Mouse (Mus musculus): ENCODE data around the gene Izumo1r. TPM values are rescaled to one million over a fixed set of nuclear protein-coding genes. Genes with fewer than 3 reads are reported as not detected.

Gene Izumo1r
- not detected in 2 replicates for polyA plus RNA-seq (2014; fragmentation: Nextera tagmentation; extraction: Ambion mirVana)

DNA sequence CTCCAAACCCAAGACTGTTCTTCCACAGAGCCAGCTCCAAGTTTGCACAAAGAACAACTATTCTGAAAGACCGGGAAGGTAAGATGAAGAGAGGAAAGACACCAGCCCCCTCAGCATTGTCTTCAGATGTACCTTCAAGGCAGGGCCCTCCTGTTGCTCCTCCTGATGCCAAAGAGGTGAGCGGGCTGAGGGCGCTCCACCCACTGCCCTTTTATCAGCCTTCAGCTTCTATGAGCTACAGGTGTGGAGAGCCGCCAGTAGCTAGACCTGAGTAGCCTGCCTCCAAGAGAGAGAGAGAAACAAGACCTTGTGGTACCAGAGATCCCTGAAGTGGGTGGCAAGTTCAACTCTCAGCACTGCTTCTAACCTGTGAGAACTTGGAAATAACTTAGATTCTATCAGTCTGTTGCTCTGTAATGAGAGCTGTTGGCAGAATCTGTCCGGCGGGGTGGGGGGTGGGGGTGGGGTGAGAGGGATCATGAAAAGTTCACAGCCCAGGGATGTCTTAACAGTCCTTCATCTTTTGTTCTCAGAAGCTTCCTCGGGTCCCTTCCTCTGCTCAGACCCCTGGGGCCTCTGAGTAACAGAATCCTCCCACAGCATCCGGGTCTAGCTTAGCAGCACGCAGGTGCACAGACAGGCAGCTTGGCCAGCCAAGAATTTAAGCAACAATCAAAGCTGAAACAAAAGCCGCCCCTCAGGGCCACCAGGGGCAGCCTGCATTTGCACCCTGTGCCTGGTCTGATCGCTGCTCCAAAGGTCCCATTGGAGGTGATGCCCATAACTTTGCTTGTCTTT is at the start of gene Izumo1r:
Izumo1r (minus strand) TSS at position 369 of the 798 bp plus-strand sequence.
- H3K4me3 ChIP-seq (ENCODE audit: low read depth, low read length) = no peak within 1 kb of the TSS

GRCm38 (mm10) chr9:14951072-14951471 is 47.3 kb upstream of the Izumo1r start:
- no peak for ATAC-seq (ENCODE audit: insufficient number of reproducible peaks, insufficient read depth, low FRiP score, low read depth)
- Histone ChIP-seq H3K27ac (ENCODE audit: low read length) (no peak overlapping the region), H3K4me3 (ENCODE audit: low read depth, low read length) (no peak overlapping the region), H3K9me3 (ENCODE audit: control insufficient read depth, low read depth, low read length) (no peaks in the 10 kb centered on the region), H3K4me2 (replicated peaks; ENCODE audit: low read depth, low read length) (no peak overlapping the region), H3K4me1 (ENCODE audit: control insufficient read depth, insufficient read depth, low read length) (no peaks in the 10 kb centered on the region), H3K27me3 (ENCODE audit: control insufficient read depth, insufficient read depth, low read length) (no peaks in the 10 kb centered on the region), H3K9ac (replicated peaks; ENCODE audit: low read depth, low read length) (no peak overlapping the region), H3K36me3 (ENCODE audit: control insufficient read depth, insufficient read depth, low read length) (no peaks in the 10 kb centered on the region)
- 79% methylated on average over 5 of the region's 5 CpGs for WGBS

More for the DNA sequence above, at the start of gene Izumo1r:
- ATAC-seq (ENCODE audit: insufficient number of reproducible peaks, insufficient read depth, low FRiP score, low read depth) = no peak
- Histone ChIP-seq H3K9me3 (ENCODE audit: control insufficient read depth, low read depth, low read length) (no peaks in the 10 kb centered on the region), H3K4me2 (replicated peaks; ENCODE audit: low read depth, low read length) (no peak within 1 kb of the TSS), H3K9ac (replicated peaks; ENCODE audit: low read depth, low read length) (no peak within 1 kb of the TSS), H3K27ac (ENCODE audit: low read length) (no peak within 1 kb of the TSS), H3K36me3 (ENCODE audit: control insufficient read depth, insufficient read depth, low read length) (no peaks in the 10 kb centered on the region), H3K27me3 (ENCODE audit: control insufficient read depth, insufficient read depth, low read length) (no peaks in the 10 kb centered on the region), H3K4me1 (ENCODE audit: control insufficient read depth, insufficient read depth, low read length) (peaks cover 24% of the 10 kb centered on the region)
- 39% methylated on average over 11 of the region's 11 CpGs for WGBS

- Histone ChIP-seq H3K4me3 (ENCODE audit: low read depth, low read length) (no peak overlapping the region), H3K27ac (ENCODE audit: low read length) (no peak overlapping the region), H3K9ac (replicated peaks; ENCODE audit: low read depth, low read length) (no peak overlapping the region), H3K36me3 (ENCODE audit: control insufficient read depth, insufficient read depth, low read length) (no peaks in the 10 kb centered on the region), H3K4me1 (ENCODE audit: control insufficient read depth, insufficient read depth, low read length) (no peaks in the 10 kb centered on the region), H3K9me3 (ENCODE audit: control insufficient read depth, low read depth, low read length) (no peaks in the 10 kb centered on the region), H3K27me3 (ENCODE audit: control insufficient read depth, insufficient read depth, low read length) (no peaks in the 10 kb centered on the region), H3K4me2 (replicated peaks; ENCODE audit: low read depth, low read length) (no peak overlapping the region)
- WGBS = 85% methylated on average over 5 of the region's 5 CpGs
- no peak for ATAC-seq (ENCODE audit: insufficient number of reproducible peaks, insufficient read depth, low FRiP score, low read depth)
Measured at GRCm38 (mm10) chr9:14948843-14949242, 45.1 kb upstream of the Izumo1r start.

GRCm38 (mm10) chr9:14946677-14947076 is 42.9 kb upstream of the Izumo1r start:
- H3K27ac ChIP-seq (ENCODE audit: low read length) = no peak overlapping the region
- no peak overlapping the region for H3K4me3 ChIP-seq (ENCODE audit: low read depth, low read length)
- WGBS = 70% methylated on average over 4 of the region's 4 CpGs
- H3K9me3 ChIP-seq (ENCODE audit: control insufficient read depth, low read depth, low read length) = no peaks in the 10 kb centered on the region
- no peaks in the 10 kb centered on the region for H3K4me1 ChIP-seq (ENCODE audit: control insufficient read depth, insufficient read depth, low read length)
- no peak for ATAC-seq (ENCODE audit: insufficient number of reproducible peaks, insufficient read depth, low FRiP score, low read depth)
- no peaks in the 10 kb centered on the region for H3K36me3 ChIP-seq (ENCODE audit: control insufficient read depth, insufficient read depth, low read length)
- H3K4me2 ChIP-seq (replicated peaks; ENCODE audit: low read depth, low read length) = no peak overlapping the region
- no peak overlapping the region for H3K9ac ChIP-seq (replicated peaks; ENCODE audit: low read depth, low read length)
- H3K27me3 ChIP-seq (ENCODE audit: control insufficient read depth, insufficient read depth, low read length) = no peaks in the 10 kb centered on the region

DNA sequence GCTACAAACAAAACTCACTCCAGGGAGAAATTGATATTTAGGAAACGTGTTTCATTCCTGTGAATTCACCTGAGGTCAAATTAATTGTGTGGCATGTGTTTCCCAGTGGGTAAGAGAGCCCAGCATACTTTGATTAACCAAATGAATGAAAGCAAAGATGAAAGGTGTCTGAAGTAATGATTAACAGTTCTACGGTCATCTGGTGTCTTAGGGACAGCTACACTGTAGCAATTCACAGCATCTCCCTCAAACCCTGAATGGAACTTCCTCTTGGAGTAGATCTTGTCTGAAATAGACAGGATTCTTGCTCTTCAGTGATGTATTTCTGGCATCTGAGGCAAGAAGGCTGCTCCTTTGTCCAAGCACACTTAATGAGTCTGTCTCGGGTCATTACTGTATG is 42.2 kb upstream of the Izumo1r start:
- Histone ChIP-seq H3K4me2 (replicated peaks; ENCODE audit: low read depth, low read length) (no peak overlapping the region), H3K27ac (ENCODE audit: low read length) (no peak overlapping the region), H3K9ac (replicated peaks; ENCODE audit: low read depth, low read length) (no peak overlapping the region), H3K27me3 (ENCODE audit: control insufficient read depth, insufficient read depth, low read length) (no peaks in the 10 kb centered on the region), H3K36me3 (ENCODE audit: control insufficient read depth, insufficient read depth, low read length) (no peaks in the 10 kb centered on the region), H3K4me1 (ENCODE audit: control insufficient read depth, insufficient read depth, low read length) (no peaks in the 10 kb centered on the region), H3K9me3 (ENCODE audit: control insufficient read depth, low read depth, low read length) (no peaks in the 10 kb centered on the region), H3K4me3 (ENCODE audit: low read depth, low read length) (no peak overlapping the region)
- no peak for ATAC-seq (ENCODE audit: insufficient number of reproducible peaks, insufficient read depth, low FRiP score, low read depth)
- WGBS = 62% methylated on average over 3 of the region's 3 CpGs

DNA sequence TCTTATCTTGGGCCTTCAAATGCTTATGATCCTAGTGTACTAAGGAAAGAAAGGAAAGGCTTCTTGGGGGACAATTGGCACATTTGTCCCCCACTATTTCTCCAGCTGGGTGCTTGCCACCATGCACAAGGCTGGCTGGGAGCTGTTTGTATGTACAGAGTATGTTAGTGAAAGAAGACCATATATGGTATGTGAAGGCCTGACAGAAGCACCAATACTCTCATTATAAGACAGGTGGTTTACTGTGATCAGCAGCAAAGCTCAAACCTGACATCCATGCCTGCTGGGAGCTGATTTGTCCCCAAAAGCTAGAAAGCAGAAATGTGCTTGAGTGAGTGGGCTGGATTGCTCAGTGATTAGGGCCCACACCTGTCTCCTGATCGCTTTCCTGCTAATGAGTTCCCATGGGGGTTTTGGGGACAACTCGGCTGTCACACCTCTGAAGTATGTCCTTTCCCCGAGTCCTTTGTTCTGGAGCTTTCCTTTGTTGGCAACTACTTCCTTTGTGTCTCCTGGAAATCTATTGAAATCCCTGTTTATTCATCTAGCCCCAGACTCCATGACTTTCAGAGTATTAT is 38.5 kb upstream of the Izumo1r start:
- Histone ChIP-seq H3K27me3 (ENCODE audit: control insufficient read depth, insufficient read depth, low read length) (no peaks in the 10 kb centered on the region), H3K9ac (replicated peaks; ENCODE audit: low read depth, low read length) (no peak overlapping the region), H3K4me3 (ENCODE audit: low read depth, low read length) (no peak overlapping the region), H3K9me3 (ENCODE audit: control insufficient read depth, low read depth, low read length) (no peaks in the 10 kb centered on the region), H3K4me1 (ENCODE audit: control insufficient read depth, insufficient read depth, low read length) (no peaks in the 10 kb centered on the region), H3K4me2 (replicated peaks; ENCODE audit: low read depth, low read length) (no peak overlapping the region), H3K27ac (ENCODE audit: low read length) (no peak overlapping the region), H3K36me3 (ENCODE audit: control insufficient read depth, insufficient read depth, low read length) (no peaks in the 10 kb centered on the region)
- 58% methylated on average over 3 of the region's 3 CpGs for WGBS
- no peak for ATAC-seq (ENCODE audit: insufficient number of reproducible peaks, insufficient read depth, low FRiP score, low read depth)

DNA sequence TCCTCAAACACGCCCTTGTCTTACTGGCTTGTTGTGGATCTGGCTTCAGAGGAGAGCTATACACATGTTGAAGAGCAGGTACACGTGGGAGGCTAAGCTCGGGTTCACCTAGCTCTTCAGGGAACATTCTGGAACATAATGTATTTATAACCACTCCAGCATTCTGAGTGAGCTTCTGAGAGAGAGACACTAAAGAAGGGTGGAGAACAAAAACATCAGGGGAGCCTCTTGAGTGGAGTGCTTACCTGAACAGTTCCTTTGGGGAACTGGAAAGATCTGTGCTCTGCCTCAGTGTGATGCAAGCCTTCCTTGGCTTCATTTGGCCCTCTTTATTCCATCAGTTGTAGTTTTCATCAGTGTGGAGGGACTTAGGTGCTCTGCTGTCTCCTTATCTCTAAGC is 35.9 kb upstream of the Izumo1r start:
- Histone ChIP-seq H3K36me3 (ENCODE audit: control insufficient read depth, insufficient read depth, low read length) (no peaks in the 10 kb centered on the region), H3K4me2 (replicated peaks; ENCODE audit: low read depth, low read length) (no peak overlapping the region), H3K4me3 (ENCODE audit: low read depth, low read length) (no peak overlapping the region), H3K9me3 (ENCODE audit: control insufficient read depth, low read depth, low read length) (no peaks in the 10 kb centered on the region), H3K4me1 (ENCODE audit: control insufficient read depth, insufficient read depth, low read length) (no peaks in the 10 kb centered on the region), H3K27ac (ENCODE audit: low read length) (no peak overlapping the region), H3K27me3 (ENCODE audit: control insufficient read depth, insufficient read depth, low read length) (no peaks in the 10 kb centered on the region), H3K9ac (replicated peaks; ENCODE audit: low read depth, low read length) (no peak overlapping the region)
- ATAC-seq (ENCODE audit: insufficient number of reproducible peaks, insufficient read depth, low FRiP score, low read depth) = no peak
- WGBS = 76% methylated on average over 3 of the region's 3 CpGs

DNA sequence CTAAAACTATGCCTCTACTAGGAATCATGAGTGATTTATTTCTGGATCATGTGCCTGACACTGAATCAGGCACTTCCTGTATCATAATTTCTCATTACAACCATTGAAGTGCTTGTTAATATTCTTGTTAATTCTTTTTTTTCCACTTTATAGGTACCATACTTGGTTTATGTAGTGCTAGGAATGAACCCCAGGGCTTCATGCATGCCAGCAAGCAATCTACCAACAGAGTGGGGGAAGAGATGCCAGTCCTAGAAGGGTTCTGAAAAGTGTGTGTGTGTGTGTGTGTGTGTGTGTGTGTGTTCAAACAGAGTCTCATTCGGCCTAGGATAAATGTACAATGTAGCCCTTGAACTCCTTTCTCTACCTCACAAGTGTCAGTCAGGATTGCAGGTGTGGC is 33.6 kb upstream of the Izumo1r start:
- ATAC-seq (ENCODE audit: insufficient number of reproducible peaks, insufficient read depth, low FRiP score, low read depth) = no peak
- Histone ChIP-seq H3K4me3 (ENCODE audit: low read depth, low read length) (no peak overlapping the region), H3K36me3 (ENCODE audit: control insufficient read depth, insufficient read depth, low read length) (no peaks in the 10 kb centered on the region), H3K4me2 (replicated peaks; ENCODE audit: low read depth, low read length) (no peak overlapping the region), H3K9ac (replicated peaks; ENCODE audit: low read depth, low read length) (no peak overlapping the region), H3K9me3 (ENCODE audit: control insufficient read depth, low read depth, low read length) (no peaks in the 10 kb centered on the region), H3K27ac (ENCODE audit: low read length) (no peak overlapping the region), H3K4me1 (ENCODE audit: control insufficient read depth, insufficient read depth, low read length) (no peaks in the 10 kb centered on the region), H3K27me3 (ENCODE audit: control insufficient read depth, insufficient read depth, low read length) (no peaks in the 10 kb centered on the region)
- 65% methylated on average over 1 of the region's 1 CpGs for WGBS
